Comparison of ENCODE assay signal across 21 mouse cellular contexts in the genomic region with DNA sequence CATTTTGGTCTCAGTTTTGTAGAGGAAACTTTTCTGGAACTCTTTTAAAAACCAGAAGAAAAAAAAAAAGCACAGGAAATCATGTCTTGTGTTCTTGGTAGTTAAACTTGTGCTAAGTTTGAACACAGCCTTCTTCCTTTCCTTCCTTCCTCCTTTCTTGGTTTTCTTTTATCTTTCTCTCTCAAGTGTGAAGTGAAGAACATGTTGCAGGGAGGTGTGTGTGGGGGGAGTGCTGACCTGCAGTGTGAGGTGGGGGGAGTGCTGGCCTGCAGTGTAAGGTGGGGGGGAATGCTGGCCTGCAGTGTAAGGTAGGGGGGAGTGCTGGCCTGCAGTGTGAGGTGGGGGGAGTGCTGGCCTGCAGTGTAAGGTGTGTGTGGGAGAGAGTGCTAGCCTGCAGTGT. TPM values are rescaled to one million over a fixed set of nuclear protein-coding genes. Genes with fewer than 3 reads are reported as not detected.
"Had no signal": no experiment of that assay in that cellular context is flagged by ENCODE, and none has a peak within 500 bp of the region (broad histone marks: within the 10 kb centered on the region; RNA-seq: fewer than 3 reads in every experiment).

No protein-coding gene starts in this region.

- H3K4me3 ChIP-seq: liver, embryonic 12.5 days; midbrain, embryonic 10.5 days; midbrain, embryonic 12.5 days; myocyte; neural tube, embryonic 13.5 days; neural tube, embryonic 15.5 days; stomach, embryonic 15.5 days had no signal

- H3K9me3 ChIP-seq: liver, embryonic 12.5 days; midbrain, embryonic 10.5 days; midbrain, embryonic 12.5 days; neural tube, embryonic 13.5 days; neural tube, embryonic 15.5 days; stomach, embryonic 15.5 days had no signal

- H3K36me3 ChIP-seq: liver, embryonic 12.5 days; midbrain, embryonic 10.5 days; midbrain, embryonic 12.5 days; neural tube, embryonic 13.5 days; neural tube, embryonic 15.5 days; stomach, embryonic 15.5 days had no signal

- DNase-seq: lung, adult 18-20 months; lung, embryonic 14.5 days; lung, postnatal 10 days; lung, postnatal 4 days; midbrain, embryonic 14.5 days; retina, postnatal 1 day; right cerebral cortex, adult 18-20 months; right cerebral cortex, postnatal 25 days; right cerebral cortex, postnatal 4 days; thymus, adult 18-20 months; thymus, postnatal 25 days had no signal

- H3K4me2 ChIP-seq: liver, embryonic 12.5 days; lung, embryonic 14.5 days; midbrain, embryonic 12.5 days; neural tube, embryonic 13.5 days; neural tube, embryonic 15.5 days; stomach, embryonic 15.5 days had no signal

- H3K27ac ChIP-seq: liver, embryonic 12.5 days; liver, embryonic 14.5 days; midbrain, embryonic 10.5 days; midbrain, embryonic 12.5 days; neural tube, embryonic 13.5 days; neural tube, embryonic 15.5 days; stomach, embryonic 15.5 days; stomach, postnatal 0 days had no signal

- H3K27me3 ChIP-seq: midbrain, embryonic 12.5 days; neural tube, embryonic 13.5 days; neural tube, embryonic 15.5 days; stomach, embryonic 15.5 days had no signal

- H3K4me1 ChIP-seq: midbrain, embryonic 12.5 days; neural tube, embryonic 13.5 days; neural tube, embryonic 15.5 days; stomach, embryonic 15.5 days had no signal

- ATAC-seq: liver, embryonic 12.5 days; midbrain, embryonic 16.5 days had no signal

- H3K9ac ChIP-seq: liver, embryonic 12.5 days; liver, embryonic 14.5 days; lung, embryonic 14.5 days; midbrain, embryonic 12.5 days; neural tube, embryonic 13.5 days; neural tube, embryonic 15.5 days; stomach, embryonic 15.5 days had no signal

RNA-seq across cellular contexts. Expression of a gene that starts 28.5 kb away (rescaled TPM):
- polyA plus RNA-seq: myocyte had no signal
